Mouse (Mus musculus): ENCODE measurements around the gene Zfp420.
A peak's percentile ranks its signal among the peaks of the same experiment; 100 is the strongest.

DNA sequence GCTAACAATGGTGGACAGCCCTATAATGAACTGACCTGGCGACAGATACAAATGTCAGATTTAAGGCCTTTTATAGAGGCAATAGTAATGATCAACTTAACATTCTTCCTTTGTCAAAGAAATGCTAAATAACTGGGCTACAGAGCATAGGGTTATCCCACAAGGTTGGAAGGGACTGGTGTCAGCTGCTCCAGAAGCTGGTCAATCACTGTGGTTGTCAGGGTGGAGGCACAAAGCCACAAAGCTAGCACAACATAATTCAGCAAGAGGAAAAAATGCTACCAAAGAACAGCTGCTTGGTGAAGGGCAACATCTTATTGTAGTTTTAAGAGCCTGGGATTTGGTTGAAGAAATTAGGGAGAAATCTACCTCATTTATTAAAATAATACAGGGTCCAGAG lies 47.5 kb upstream of the Zfp420 start:
- TF ChIP-seq USF1 (IDR thresholded peaks at IDR 0.05; ENCODE audit: low read depth) (no peak), POLR2A (IDR thresholded peaks at IDR 0.05; ENCODE audit: insufficient read length, low read depth) (no peak), E2F4 (IDR thresholded peaks at IDR 0.05; ENCODE audit: insufficient read depth) (no peak), MAX (IDR thresholded peaks at IDR 0.05; ENCODE audit: low read depth) (no peak), SRF (IDR thresholded peaks at IDR 0.05; ENCODE audit: control insufficient read depth, insufficient read length, low read depth) (no peak), MYOG (IDR thresholded peaks at IDR 0.05; ENCODE audit: control insufficient read depth in 1 of 3, insufficient read depth in 1 of 3, insufficient read length in 2 of 3, low read depth in 2 of 3) (peak in 2 of 3 experiments; percentile 71 to 74), POLR2AphosphoS2 (IDR thresholded peaks at IDR 0.05; ENCODE audit: insufficient read length, low read depth) (no peak), TCF12 (IDR thresholded peaks at IDR 0.05; ENCODE audit: insufficient read depth, poor library complexity, severe bottlenecking) (no peak)
